Mouse (Mus musculus): Measurements from ENCODE around the gene Atp11c. TPM values are rescaled to one million over a fixed set of nuclear protein-coding genes. Genes with fewer than 3 reads are reported as not detected.

Atp11c gene
- polyA plus RNA-seq, 1 experiment: 6.8 TPM

DNA sequence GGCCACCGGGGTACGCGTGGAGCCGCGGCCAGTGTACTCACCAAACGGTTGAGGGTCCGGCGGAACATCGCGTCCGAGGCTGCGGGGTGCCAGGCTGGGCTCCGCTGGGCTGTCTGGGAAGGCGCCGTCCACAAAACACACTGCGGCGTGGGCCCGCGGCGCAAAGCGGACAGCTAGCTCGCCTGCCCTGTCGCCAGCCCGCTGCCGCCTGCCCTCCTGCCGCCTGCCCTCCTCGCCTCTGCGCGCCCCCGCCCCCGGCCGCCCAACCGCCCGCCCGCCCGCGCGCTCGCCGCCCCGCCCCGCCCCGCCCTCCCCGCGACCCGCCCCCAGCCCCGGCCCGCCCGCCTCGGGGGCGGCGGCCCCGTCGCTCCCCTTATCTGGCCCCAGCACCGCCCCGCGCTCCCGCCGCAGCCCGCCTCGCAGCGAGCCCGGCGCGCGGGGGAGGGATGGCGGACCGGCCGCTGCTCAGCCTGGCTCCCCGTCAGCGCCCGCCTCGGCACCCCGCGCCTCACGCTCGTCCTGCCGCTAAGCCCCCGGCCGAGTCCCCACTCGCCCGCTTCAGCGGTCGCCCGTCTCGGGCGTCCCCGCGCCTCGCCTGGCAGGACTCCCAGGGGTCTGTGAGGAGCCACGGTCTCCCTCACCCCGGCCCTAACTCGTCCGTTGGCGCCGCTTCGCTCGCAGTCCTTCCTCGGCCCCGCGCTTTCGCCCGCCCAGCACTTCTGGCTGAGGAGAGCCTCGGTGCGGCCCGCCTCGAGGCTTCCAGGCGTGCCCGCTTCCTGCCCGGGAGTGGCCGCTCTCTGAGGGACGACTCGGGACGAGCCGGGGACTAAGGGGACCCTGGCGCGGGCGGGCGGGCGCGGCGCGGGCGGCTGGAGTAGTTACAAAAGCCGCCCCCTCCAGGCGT is 188.5 kb downstream of the Atp11c start:
- Histone ChIP-seq H3K4me3 (replicated peaks; ENCODE audit: extremely low read depth, low read depth, low read length) (peak overlapping the region; percentile 87), H3K4me1 (ENCODE audit: control insufficient read depth, insufficient read depth, low read length) (no peaks in the 10 kb centered on the region; the same call in 1 of the 2 replicates)
- no peak for TF ChIP-seq CTCF (IDR thresholded peaks at IDR 0.05; ENCODE audit: insufficient read depth, low read length)
- TF ChIP-seq POLR2A (IDR thresholded peaks at IDR 0.05; ENCODE audit: borderline replicate concordance, extremely low read depth, low read depth, low read length): peak; percentile 37; the same call in 1 of the 2 replicates
- whole genome bisulfite sequencing: 36% methylated on average over 119 of the region's 126 CpGs
- no peak for DNase-seq

DNA sequence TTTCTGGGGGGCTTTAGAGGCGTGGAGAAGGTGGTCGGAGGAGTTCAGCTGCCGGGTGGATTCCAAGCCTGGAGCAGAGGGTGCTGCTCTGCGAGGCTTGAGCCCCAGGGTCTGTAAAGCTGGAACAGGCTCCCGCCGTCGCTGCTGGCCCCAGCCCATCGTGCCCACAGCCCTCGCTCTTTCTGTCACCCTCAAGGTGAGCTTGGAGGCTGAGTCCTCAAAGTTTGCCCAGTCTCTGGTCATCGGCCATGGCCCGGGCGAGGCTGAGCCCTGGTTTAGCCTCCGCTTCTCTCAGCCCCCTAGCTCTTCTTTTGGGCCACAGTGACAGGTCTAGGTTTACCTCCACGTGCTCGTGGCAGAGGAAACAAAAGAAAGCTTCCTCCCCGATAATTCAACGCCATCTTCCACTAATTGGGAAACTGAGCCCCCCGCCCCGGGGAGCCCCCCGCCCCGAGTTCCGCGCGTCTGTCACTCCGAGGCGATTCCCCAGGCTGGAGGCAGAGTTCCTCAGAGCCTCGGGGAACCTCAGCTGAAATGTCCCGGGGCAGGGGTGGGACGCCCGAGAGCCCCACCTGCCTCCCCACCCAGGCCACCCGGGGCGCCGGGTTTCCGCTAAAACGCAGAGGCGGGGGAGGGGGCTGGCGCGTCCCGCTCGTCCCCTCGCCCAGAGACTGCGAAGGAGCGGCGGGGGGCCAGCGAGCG is 189.3 kb downstream of the Atp11c start:
- 28% methylated on average over 45 of the region's 46 CpGs for WGBS
- peak overlapping the region; percentile 62 for H3K4me3 ChIP-seq (replicated peaks; ENCODE audit: extremely low read depth, low read depth, low read length)
- TF ChIP-seq POLR2A (IDR thresholded peaks at IDR 0.05; ENCODE audit: borderline replicate concordance, extremely low read depth, low read depth, low read length) (no peak), CTCF (IDR thresholded peaks at IDR 0.05; ENCODE audit: insufficient read depth, low read length) (no peak)
- DNase-seq: peak; percentile 22
- no peaks in the 10 kb centered on the region; the same call in 1 of the 2 replicates for H3K4me1 ChIP-seq (ENCODE audit: control insufficient read depth, insufficient read depth, low read length)

DNA sequence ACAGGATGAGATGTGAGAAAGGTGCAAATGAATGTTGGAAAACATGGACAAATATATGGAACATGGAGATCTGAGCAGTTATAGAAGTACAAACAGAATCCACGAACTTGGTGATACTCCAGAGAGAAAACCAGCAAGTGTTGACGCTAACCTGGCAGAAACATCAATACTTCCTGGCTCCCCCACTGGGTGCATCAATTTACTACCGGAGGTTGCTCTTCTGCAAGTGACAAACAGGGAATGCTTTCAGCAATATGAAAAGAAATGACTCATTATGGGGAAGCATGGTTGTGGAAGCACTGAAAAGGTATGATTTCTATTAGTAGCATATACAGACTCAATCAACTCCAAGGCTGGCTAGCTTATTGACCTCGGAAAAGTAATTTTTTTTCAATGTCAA is 198.2 kb downstream of the Atp11c start:
- no peak overlapping the region for H3K4me3 ChIP-seq (replicated peaks; ENCODE audit: extremely low read depth, low read depth, low read length)
- no peaks in the 10 kb centered on the region for H3K4me1 ChIP-seq (ENCODE audit: control insufficient read depth, insufficient read depth, low read length)
- no peak for DNase-seq
- TF ChIP-seq CTCF (IDR thresholded peaks at IDR 0.05; ENCODE audit: insufficient read depth, low read length): no peak
- no peak for TF ChIP-seq POLR2A (IDR thresholded peaks at IDR 0.05; ENCODE audit: borderline replicate concordance, extremely low read depth, low read depth, low read length)
- 59% methylated on average over 4 of the region's 4 CpGs for WGBS

DNA sequence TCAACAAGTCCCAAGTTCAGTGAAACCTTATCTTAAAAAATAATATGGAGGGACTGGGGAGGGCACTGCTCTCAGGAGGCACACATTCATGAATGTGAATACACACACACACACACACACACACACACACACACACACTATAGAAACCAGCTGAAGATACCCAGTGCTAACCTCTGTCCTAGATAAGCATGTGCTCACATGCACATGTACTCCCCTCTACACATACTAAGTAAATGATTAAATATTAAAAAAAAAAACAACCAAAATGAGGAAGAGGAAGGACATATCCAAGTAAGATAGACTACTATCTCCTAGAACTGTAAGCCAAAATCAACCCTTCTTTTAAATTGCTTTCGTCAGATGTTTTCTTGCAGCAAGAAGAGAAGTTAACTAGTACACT is 205.6 kb downstream of the Atp11c start:
- no peaks in the 10 kb centered on the region for H3K4me1 ChIP-seq (ENCODE audit: control insufficient read depth, insufficient read depth, low read length)
- WGBS: 85% methylated on average over 1 of the region's 1 CpGs
- H3K4me3 ChIP-seq (replicated peaks; ENCODE audit: extremely low read depth, low read depth, low read length): no peak overlapping the region
- TF ChIP-seq CTCF (IDR thresholded peaks at IDR 0.05; ENCODE audit: insufficient read depth, low read length) (no peak), POLR2A (IDR thresholded peaks at IDR 0.05; ENCODE audit: borderline replicate concordance, extremely low read depth, low read depth, low read length) (no peak)
- no peak for DNase-seq

DNA sequence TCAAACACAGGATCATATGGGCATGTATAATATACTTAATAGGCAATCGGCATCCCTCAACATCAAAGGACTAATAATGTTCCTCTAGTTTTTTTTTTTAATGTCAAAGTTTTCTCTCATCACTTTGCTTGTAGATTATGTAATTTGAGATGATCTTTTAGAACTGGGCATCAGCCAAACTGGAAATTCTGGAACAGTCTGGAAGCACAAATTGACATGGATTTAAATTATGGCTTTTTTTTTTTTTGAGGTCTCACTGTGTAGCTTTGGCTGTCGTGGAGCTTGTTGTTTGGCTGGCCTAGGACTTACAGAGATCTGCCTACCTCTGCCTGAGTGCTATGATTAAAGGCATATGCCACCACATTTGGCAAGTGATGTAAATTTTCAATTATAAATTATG is 210.8 kb downstream of the Atp11c start:
- DNase-seq: no peak
- Histone ChIP-seq H3K4me1 (ENCODE audit: control insufficient read depth, insufficient read depth, low read length) (no peaks in the 10 kb centered on the region), H3K4me3 (replicated peaks; ENCODE audit: extremely low read depth, low read depth, low read length) (no peak overlapping the region)
- TF ChIP-seq CTCF (IDR thresholded peaks at IDR 0.05; ENCODE audit: insufficient read depth, low read length) (no peak), POLR2A (IDR thresholded peaks at IDR 0.05; ENCODE audit: borderline replicate concordance, extremely low read depth, low read depth, low read length) (no peak)
- WGBS: 48% methylated on average over 2 of the region's 2 CpGs

DNA sequence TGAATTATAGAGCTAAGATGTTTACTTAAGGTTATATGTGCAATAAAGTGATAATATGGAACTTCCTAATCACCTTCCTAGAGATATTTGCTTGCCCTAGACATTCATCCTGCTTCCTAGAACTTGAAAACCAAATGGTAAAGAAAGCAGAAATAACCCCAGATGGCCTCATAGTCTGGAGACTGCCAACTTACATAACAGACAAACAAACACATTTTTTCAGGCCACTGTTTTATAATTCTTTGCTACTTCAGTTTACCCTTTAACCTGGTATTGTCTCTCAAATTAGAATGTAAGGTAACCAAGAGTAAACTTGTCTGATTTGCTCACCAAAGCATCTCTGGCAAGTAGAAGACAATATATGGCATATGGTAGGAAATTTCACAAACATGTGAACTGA is 212.1 kb downstream of the Atp11c start:
- no peaks in the 10 kb centered on the region for H3K4me1 ChIP-seq (ENCODE audit: control insufficient read depth, insufficient read depth, low read length)
- H3K4me3 ChIP-seq (replicated peaks; ENCODE audit: extremely low read depth, low read depth, low read length): no peak overlapping the region
- no peak for DNase-seq
- TF ChIP-seq CTCF (IDR thresholded peaks at IDR 0.05; ENCODE audit: insufficient read depth, low read length): no peak
- no peak for TF ChIP-seq POLR2A (IDR thresholded peaks at IDR 0.05; ENCODE audit: borderline replicate concordance, extremely low read depth, low read depth, low read length)

DNA sequence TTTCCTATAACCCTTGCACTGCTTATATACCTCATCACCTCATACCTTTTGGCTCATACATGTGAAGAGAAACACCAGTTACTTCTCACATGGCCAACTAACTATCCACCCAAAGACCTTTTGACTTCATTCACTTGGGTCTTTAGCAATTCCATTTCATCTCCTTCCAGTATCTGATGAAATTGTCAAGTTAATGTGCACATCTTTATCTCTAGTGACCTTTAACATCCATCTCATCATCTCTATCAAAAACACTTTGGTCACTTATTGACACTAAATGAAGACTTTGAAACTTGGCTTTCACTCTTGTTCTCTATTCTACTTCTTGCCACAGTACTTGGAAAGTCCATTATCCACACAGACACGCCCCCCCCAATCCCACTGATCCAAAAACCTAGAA is 243.8 kb downstream of the Atp11c start:
- Histone ChIP-seq H3K4me1 (ENCODE audit: control insufficient read depth, insufficient read depth, low read length) (peaks cover 6% of the 10 kb centered on the region), H3K4me3 (replicated peaks; ENCODE audit: extremely low read depth, low read depth, low read length) (no peak overlapping the region)
- WGBS: 72% methylated on average over 1 of the region's 1 CpGs
- no peak for DNase-seq
- no peak for TF ChIP-seq POLR2A (IDR thresholded peaks at IDR 0.05; ENCODE audit: borderline replicate concordance, extremely low read depth, low read depth, low read length)
- TF ChIP-seq CTCF (IDR thresholded peaks at IDR 0.05; ENCODE audit: insufficient read depth, low read length): no peak

DNA sequence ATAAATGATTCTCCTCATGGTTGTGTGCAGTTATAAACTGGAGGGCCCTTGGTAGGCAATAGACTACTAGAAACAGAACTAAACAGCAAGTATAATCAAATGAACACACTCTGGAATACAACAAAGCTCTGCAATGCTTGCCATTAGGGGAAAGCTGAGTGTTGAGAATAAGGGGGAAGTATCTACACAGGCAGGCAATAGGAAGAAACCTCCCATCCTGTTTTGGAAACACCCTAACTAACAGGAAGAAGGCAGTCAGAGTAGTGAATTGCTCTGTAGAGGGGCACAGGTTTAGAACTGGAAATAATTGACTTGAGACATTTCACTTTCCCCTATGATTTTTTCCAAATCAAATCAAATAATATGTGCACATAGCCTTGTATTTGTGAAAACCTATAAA is 247.1 kb downstream of the Atp11c start:
- TF ChIP-seq CTCF (IDR thresholded peaks at IDR 0.05; ENCODE audit: insufficient read depth, low read length) (no peak), POLR2A (IDR thresholded peaks at IDR 0.05; ENCODE audit: borderline replicate concordance, extremely low read depth, low read depth, low read length) (no peak)
- H3K4me3 ChIP-seq (replicated peaks; ENCODE audit: extremely low read depth, low read depth, low read length): no peak overlapping the region
- no peak for DNase-seq
- peaks cover 6% of the 10 kb centered on the region for H3K4me1 ChIP-seq (ENCODE audit: control insufficient read depth, insufficient read depth, low read length)

DNA sequence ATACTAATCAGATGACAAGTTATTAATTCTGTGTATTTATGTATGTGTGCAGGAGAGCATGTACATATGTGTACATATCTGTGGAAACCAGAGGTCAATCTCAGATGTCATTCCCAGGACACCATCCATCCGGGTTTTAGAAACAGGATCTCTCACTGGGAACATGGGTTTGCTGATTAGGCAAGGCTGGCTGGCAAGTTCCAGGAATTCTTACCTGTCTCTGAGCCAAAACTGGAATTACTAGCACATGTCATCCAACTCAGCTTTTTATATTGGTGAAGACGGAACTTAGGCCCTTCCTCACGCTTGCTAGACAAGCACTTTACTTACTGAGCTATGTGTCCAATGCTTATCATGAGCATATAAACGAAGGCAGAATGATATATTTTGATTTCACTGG is 247.5 kb downstream of the Atp11c start:
- DNase-seq: no peak
- no peak for TF ChIP-seq CTCF (IDR thresholded peaks at IDR 0.05; ENCODE audit: insufficient read depth, low read length)
- TF ChIP-seq POLR2A (IDR thresholded peaks at IDR 0.05; ENCODE audit: borderline replicate concordance, extremely low read depth, low read depth, low read length): no peak
- WGBS: 41% methylated on average over 4 of the region's 4 CpGs
- Histone ChIP-seq H3K4me3 (replicated peaks; ENCODE audit: extremely low read depth, low read depth, low read length) (no peak overlapping the region), H3K4me1 (ENCODE audit: control insufficient read depth, insufficient read depth, low read length) (peaks cover 6% of the 10 kb centered on the region)

All from lung, adult 2 months (tissue).